Mouse (Mus musculus) frontal cortex, adult 2 months (tissue): Measurements from ENCODE around the gene Stat1. TPM values are rescaled to one million over a fixed set of nuclear protein-coding genes. Genes with fewer than 3 reads are reported as not detected.

Experiments used
- DNase-seq, 2 experiments: peaks; one replicate each; pipeline ENCODE4 v3.0.0; 2022; ENCODE audit warnings: low spot score in 1 of 2; ENCODE audit errors: extremely low spot score in 1 of 2
- polyA plus RNA-seq: library from polyadenylated mRNA; depleted of rRNA; stranded (reverse); fragments of >200 nt; gene quantifications from 2 replicates; pipeline ENCODE4 v1.2.3, GENCODE M21; 2012; rRNA removed

Stat1 gene
- polyA plus RNA-seq, 1 experiment = 19.5 TPM

DNA sequence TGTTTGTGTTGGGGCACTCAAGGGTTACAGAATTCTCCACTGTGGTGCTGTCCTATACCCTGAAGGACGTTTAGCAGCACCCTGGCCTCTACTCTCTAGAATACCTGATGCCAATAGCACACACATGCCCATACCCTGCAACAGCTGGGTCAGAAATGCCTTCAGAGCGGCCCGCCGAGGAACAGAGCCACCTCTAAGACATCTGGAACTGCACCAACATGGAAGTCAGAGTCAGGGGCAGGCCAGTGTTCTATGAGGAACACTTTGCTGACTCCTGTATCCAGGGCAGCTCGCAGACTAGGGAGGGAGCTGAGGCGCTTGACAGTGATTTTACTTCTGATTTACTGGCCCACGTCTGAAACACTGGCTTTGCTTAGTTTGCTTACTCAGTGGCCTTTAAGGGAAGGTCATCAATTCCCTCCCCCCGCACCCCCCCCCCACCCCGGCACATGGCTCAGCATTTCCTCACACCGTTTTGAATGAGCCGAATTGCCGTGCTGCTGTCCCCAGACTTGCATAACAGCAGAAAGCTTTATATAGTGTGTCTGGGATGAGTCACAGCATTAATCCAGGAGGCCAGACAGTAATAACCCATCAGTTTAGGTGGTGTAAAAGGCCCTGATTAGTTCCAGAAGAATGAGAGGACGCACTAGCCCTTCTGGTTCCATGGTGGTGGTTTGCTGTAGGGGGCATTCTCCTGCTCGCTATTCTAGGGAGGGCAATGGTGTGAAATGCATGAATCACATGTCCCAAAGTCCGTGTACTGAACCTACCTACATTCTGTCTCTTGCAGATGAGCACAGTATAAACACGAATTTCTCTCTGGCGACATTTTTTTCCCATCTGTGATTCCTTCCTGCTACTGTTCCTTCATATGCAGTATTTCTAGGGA is 39.5 kb downstream of the Stat1 start:
- peak; percentile 63 to 69 for DNase-seq

DNA sequence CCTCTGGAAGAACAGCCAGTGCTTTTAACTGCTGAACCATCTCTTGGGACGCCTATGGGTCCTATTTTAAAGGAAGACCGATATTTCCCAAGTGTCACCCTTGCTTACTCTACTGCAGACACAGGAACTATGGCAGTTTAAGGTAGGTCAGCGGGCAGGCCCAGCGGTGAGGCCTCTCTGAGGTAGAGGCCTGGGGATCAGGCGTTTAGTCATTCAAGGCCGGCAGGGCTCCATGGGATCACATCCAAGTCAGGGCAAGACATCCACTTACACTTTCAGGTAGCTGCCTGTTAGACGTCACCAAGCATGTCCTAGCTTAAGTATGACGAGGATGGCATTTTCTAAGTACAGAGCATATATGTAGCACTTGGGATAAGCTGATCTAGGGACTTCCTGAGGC is 41.9 kb downstream of the Stat1 start:
- no peak for DNase-seq

GRCm38 (mm10) chr1:52163707-52164457 is 44.6 kb downstream of the Stat1 start:
- DNase-seq = no peak

DNA sequence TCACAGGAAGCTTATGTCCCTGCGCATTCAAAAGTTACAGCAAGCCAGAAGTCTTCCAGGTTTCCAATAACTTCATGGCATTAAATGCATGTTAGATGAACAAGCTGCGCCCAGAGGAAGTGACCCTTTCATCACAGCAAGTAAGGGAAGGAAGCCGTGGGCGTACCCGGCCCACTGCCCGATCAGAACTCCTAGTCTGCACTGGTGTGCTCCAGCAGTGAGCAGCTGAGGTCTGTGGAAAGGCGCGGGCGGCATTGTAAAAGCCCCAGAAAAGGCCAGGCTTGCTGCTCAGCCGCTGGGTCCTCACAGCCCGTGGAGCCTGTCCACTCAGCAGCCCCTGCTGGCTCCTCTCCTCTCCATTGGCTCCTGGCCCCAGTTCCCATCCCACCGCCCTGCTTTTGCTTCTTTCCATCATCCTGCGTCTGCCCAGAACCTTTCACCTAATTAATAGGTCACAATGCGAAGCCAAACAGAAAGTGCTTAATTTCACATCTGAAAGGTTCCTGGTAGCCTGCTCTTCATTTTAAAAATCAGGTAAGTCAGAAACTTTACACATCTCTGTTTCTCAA is 47.5 kb downstream of the Stat1 start:
- no peak for DNase-seq

DNA sequence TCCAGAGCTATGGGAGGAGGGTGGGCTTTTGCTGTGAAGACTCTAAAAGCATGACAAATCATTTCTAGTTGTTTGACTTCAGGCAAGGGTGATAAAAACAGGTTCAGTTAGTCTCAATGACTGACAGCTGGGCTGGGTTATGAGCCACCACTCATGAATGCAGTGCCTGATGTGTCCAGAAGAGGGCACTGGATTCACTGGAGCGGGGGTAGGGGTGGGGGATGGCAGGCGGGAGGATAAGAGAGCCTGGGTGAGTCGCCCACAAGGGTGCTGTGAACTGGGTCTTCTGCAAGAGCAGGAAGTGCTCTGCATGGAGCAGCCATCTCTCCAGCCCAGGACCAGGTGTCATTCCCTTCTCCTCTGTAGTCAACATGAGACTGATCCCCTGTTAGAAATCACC is 50.8 kb downstream of the Stat1 start:
- no peak for DNase-seq

DNA sequence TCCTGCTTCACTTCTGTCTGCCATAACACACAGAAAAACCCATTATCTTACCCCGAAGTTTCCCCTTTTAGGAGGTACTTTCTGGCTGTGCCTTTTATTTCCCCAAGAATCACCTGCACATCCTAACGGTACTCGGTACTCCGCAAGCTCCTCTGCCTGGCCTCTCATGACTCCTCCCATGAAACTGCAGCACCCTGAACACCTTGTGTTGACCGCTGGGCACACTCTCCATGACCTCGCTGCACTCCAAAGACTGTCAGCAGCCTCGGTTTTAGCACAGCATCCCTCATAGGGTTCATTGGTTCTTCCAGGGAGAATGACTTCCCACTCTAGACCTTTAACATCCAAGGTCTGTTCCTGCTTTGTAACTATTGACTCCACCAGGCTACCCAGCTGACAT is 51.5 kb downstream of the Stat1 start:
- no peak for DNase-seq

DNA sequence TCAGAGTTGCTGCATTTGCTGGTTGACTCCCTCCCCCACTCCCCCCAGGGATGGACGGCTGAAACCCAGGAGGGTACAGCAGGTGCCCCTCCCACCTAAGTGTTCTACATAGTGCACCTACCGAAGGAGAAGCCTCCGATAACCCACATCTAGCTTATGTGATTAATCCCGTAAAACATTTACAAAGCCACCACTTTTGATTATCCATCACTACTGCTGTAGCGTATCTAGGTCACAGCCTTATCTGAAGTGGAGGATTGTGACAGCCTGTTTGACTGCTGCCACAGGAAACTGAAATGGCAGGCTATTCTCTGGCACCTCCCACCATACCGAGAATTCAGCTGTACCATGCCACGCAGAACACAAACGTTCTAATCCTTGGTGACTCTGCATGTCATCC is 52.0 kb downstream of the Stat1 start:
- DNase-seq = no peak

- no peak for DNase-seq
These were observed 56.1 kb downstream of the Stat1 start for GRCm38 (mm10) chr1:52175321-52175720.

DNA sequence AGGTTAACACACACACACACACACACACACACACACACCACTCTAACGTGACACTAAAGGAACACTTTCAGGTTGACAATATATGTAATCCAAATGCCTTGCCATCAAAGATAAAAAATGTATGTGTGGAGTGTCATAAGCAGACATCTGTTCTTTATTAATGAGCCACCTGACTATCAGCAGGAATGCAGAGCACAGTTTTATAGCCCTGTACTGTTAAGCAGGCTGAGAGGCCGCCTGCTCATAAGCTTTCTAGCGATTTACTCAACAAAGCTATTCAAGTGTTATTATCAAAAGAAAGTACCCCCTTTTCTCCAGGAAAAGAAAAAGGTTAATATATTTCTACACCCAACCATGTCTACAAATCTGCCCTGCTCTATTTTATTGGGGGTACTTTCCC is 56.7 kb downstream of the Stat1 start:
- no peak for DNase-seq

DNA sequence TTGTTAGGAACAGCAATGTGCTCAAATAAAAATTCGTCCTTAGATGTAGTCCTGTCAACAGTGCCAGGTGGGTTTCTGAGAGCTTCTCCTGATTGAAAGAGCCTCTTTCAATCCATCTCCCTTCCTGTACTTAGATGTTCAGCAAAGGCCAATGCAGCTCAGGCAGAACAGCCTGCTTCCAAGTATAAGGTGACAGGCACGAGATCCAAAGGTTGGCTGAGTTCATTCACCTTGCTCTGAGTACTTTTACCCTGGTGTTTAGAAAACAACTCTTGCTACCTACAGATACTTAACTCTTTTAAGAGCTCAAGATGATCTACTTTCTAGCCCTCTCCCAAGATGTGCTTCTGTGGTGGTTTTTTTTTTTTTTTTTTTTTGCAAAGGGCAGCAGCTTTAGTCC is 57.8 kb downstream of the Stat1 start:
- no peak for DNase-seq

DNA sequence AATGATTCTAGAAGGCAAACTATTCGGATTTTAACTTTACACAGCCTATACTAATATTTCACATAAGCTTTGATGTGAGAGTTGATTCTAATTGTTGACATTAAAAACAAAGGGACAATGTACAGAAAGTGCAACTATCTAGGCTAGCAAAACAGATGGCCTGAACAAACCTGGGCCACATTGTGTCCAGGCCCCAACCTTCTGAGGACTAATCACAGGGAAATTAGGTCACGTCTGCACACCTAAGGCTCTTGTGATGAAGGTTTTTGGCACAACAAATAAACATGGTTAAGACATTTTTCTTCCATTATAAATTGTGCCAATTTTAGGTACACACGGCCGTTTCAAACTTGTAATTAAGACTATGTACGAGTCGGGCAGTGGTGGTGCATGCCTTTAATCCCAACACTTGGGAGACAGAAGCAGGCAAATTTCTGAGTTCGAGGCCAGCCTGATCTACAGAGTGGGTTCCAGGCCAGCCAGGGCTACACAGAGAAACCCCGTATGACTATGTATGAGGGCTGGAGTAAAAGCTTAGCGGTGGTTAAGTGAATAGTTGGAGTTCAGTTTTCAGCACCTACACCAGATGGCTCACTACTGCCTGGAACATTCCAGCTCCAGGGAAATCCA is 60.8 kb downstream of the Stat1 start:
- DNase-seq = no peak

DNA sequence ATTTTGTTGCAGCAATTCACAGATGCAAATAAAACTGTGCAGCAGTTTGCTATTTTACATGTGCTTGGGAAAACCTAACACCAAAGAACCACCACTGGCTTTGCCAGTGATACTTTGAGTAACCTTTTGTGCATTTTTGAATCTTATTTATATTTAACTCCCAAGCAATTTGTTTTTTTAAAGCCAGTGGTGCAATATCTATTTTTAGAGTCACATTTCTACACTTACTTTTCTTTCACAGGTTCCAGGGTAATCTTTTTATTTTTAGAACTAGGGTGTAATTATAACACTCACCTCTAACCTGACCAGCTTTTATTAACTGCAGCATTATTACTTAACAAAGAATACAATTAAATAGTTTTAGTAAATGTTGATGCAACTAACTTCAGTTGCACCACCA is 62.8 kb downstream of the Stat1 start:
- DNase-seq = no peak

DNA sequence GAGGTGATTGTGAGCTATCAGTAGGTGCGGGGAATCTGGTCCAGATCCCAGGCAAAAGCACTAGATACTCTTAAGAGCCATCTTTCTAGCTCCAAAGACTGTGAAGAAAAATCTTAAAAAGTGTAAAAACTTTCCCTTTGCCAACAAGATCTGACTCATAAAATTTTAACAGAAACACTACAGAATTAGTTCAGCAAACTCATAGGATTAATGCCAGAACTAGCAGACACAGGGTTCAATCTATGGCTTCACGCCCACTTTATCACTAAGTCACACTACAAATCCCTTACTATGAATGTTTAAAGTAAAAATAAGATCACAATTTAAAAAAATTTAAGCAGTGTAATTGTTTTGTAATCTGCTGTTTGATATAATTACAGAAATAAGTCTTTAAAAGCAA is 63.8 kb downstream of the Stat1 start:
- no peak for DNase-seq

Other genes starting within 250 kb of the Stat1 start
- 20.0 and 20.4 TPM in 2 replicates for gene Myo1b, start 203.4 kb upstream of the Stat1 start, polyA plus RNA-seq
- 0.66 and 0.82 TPM in 2 replicates for gene Stat4, start 132.3 kb upstream of the Stat1 start, polyA plus RNA-seq
- gene Gls, start 113.8 kb downstream of the Stat1 start, polyA plus RNA-seq = 231 and 249 TPM in 2 replicates